Mouse (Mus musculus): ENCODE data around the gene Unc5b.

Unc5b gene

GRCm38 (mm10) chr10:60796028-60796427, 35.4 kb downstream of the Unc5b start:
- TF ChIP-seq GATA4 (IDR thresholded peaks at IDR 0.05; ENCODE audit: insufficient replicate concordance, low read length), result no peak

DNA sequence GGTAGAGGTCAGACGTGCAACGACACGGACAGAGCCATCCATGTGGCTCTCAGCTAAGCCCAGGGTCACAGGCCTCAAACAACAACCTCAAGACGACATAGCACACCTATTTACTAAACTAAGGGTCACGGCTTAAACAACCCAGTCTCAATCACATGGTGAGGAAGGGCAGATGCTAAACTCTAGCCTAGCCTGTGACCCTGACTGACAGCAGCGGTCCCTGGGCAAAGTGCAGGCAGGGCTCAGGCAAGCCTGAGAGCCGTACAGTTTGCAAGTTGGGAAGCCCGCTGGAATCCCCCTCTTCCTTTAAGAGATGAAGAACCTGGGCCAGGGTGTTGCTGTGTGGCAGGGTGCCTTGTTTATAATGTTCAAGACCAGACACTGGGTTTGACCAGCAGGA, 36.6 kb downstream of the Unc5b start:
- TF ChIP-seq GATA4 (IDR thresholded peaks at IDR 0.05; ENCODE audit: insufficient replicate concordance, low read length), result no peak

DNA sequence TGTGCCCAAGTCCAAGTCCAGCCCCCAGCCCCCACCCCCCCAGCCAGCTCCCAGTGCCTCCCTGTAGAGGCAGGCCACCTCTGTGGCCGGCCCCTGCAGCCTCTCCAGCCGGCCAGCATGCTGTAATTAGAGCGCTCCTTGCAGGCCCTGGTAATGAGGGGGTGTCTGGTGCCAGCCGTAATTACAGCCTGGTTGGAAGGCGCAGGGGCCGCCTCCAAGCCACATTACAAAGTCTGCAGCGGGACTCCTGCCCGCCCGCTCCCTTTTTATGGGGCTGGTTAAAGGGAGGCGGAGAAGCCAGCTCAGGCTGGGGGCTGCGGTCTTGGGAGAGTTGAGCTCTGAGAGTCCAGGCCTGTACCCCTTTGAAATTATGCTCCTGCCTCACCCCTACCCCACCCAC, 37.0 kb downstream of the Unc5b start:
- TF ChIP-seq GATA4 (IDR thresholded peaks at IDR 0.05; ENCODE audit: insufficient replicate concordance, low read length), result no peak

DNA sequence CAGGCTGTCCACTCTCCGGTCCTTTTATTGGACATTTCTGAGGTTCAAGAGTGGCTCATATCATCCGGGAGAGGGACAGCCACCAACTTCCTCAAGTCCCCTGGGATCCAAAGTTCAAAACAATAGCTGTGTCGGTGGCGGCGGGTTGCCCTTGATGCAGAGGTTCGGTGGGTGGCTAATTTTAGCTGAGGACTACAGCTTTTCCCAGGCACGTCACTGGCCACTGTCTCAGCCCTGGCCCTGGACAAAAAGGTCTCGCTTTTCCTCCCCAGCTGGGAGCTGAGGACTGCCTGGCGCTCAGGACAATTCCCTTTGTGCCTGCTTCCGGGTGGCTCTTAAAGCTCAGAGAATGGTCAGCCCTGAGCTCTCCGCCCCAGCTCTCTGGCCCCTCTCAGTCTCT, 38.5 kb downstream of the Unc5b start:
- TF ChIP-seq GATA4 (IDR thresholded peaks at IDR 0.05; ENCODE audit: insufficient replicate concordance, low read length), result no peak

GRCm38 (mm10) chr10:60792365-60792764, 39.0 kb downstream of the Unc5b start:
- no peak for TF ChIP-seq GATA4 (IDR thresholded peaks at IDR 0.05; ENCODE audit: insufficient replicate concordance, low read length)

GRCm38 (mm10) chr10:60790912-60791311, 40.5 kb downstream of the Unc5b start:
- TF ChIP-seq GATA4 (IDR thresholded peaks at IDR 0.05; ENCODE audit: insufficient replicate concordance, low read length), result no peak

- TF ChIP-seq GATA4 (IDR thresholded peaks at IDR 0.05; ENCODE audit: insufficient replicate concordance, low read length), result no peak
Observed at GRCm38 (mm10) chr10:60787303-60788074, 43.9 kb downstream of the Unc5b start.

GRCm38 (mm10) chr10:60783608-60784007, 47.8 kb downstream of the Unc5b start:
- TF ChIP-seq GATA4 (IDR thresholded peaks at IDR 0.05; ENCODE audit: insufficient replicate concordance, low read length), result no peak

DNA sequence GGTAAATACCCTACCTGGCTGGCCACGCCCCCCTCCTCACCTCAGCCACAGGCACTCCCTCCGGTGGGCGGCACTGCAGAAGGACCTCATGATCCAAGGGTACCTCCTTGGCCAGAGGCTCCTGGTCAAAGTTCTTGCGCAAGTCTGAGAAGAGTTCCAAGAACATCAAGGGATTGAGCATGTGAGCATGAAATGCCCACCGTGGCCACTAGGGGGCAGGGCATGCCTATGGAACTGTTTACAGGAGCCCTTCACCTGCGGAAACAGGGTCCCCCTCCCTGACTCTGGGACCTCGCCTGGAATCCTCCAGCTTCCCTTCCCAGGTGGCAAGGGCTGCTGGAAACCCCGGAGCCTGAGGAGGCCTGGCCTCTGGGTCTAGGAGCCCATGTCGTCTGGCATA, 51.8 kb downstream of the Unc5b start:
- no peak for TF ChIP-seq GATA4 (IDR thresholded peaks at IDR 0.05; ENCODE audit: insufficient replicate concordance, low read length)

DNA sequence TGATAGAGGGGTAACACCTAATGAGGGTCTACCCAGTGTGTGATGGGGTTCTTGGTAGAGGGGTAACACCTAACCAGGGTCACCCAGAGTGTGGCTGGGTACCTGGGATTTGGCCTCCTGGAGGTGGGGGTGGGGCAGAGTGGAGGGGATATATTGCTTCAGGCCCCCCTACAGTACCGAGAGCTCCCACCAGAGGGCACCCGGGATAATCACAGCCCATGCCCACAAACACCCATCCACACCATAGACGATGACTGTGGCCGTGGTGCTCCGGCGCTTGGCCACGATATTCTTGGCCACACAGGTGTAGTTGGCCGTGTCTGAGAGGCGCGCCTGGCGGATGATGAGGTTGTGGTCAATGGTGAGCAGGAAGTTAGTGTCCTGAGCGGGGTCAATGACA, 52.8 kb downstream of the Unc5b start:
- TF ChIP-seq GATA4 (IDR thresholded peaks at IDR 0.05; ENCODE audit: insufficient replicate concordance, low read length), result no peak

DNA sequence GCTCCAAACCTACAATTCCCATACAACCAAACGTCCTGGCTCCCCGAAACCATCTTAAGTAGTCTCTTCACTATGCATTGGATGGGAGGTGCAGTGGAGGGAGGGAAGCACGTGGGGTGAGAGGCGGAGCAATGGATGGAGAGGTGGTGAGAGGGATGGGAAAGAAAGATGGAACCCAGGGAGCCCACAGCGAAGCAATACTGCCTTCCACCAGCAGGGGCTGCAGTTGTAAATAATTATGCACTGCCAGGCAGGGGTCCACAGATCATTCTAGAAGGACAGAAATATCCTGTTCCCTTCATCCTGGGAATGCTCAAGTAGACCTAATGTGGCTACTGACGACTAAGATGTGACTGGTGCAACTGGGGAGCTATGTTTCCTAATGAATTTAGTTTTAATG, 55.9 kb downstream of the Unc5b start:
- no peak for TF ChIP-seq GATA4 (IDR thresholded peaks at IDR 0.05; ENCODE audit: insufficient replicate concordance, low read length)

DNA sequence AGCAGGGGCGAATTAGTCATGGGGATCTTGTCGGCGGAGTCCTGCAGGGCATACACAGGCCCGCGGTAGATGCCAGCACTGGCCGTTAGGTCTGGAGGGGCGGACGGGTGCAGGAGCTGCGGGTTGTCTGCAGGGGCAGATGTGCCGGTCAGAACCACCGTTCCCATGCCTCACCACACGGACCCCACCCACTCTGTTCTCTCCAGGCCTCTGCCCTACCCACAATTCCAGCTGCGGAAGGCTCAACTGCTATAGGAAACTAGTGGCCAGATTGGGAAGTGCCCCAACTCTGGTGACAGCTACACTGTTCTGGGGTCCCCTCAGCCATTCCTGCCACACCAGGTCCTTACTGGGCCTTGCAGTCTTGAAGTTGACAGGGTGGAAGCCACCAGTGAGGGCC, 56.8 kb downstream of the Unc5b start:
- TF ChIP-seq GATA4 (IDR thresholded peaks at IDR 0.05; ENCODE audit: insufficient replicate concordance, low read length), result no peak

- no peak for TF ChIP-seq GATA4 (IDR thresholded peaks at IDR 0.05; ENCODE audit: insufficient replicate concordance, low read length)
Observed at GRCm38 (mm10) chr10:60770855-60771254, 60.5 kb downstream of the Unc5b start.

- TF ChIP-seq GATA4 (IDR thresholded peaks at IDR 0.05; ENCODE audit: insufficient replicate concordance, low read length), result no peak
Observed at GRCm38 (mm10) chr10:60768614-60769013, 62.8 kb downstream of the Unc5b start.

GRCm38 (mm10) chr10:60767400-60767799, 64.0 kb downstream of the Unc5b start:
- TF ChIP-seq GATA4 (IDR thresholded peaks at IDR 0.05; ENCODE audit: insufficient replicate concordance, low read length), result no peak

- no peak for TF ChIP-seq GATA4 (IDR thresholded peaks at IDR 0.05; ENCODE audit: insufficient replicate concordance, low read length)
Observed at GRCm38 (mm10) chr10:60762126-60762525, 69.3 kb downstream of the Unc5b start.

- TF ChIP-seq GATA4 (IDR thresholded peaks at IDR 0.05; ENCODE audit: insufficient replicate concordance, low read length), result no peak
Observed at GRCm38 (mm10) chr10:60760377-60760776, 71.0 kb downstream of the Unc5b start.
